Mouse (Mus musculus) left cerebral cortex, postnatal 4 days (tissue): Measurements from ENCODE around the gene Nkx1-1. TPM values are rescaled to one million over a fixed set of nuclear protein-coding genes. Genes with fewer than 3 reads are reported as not detected.

Experiments
- DNase-seq: peaks from one replicate; pipeline ENCODE4 v3.0.0-alpha.2; 2022
- intact Hi-C: fragments of 180-260 bp; cut with DNase I; formaldehyde crosslinking; loops from one replicate; pipeline ENCODE4 v1.15.1; 2025
- total RNA-seq, 2 experiments: library from RNA; stranded (reverse); gene quantifications; 2 replicates each; pipeline ENCODE4 v1.2.3; 2021

Gene Nkx1-1
- not detected for total RNA-seq

DNA sequence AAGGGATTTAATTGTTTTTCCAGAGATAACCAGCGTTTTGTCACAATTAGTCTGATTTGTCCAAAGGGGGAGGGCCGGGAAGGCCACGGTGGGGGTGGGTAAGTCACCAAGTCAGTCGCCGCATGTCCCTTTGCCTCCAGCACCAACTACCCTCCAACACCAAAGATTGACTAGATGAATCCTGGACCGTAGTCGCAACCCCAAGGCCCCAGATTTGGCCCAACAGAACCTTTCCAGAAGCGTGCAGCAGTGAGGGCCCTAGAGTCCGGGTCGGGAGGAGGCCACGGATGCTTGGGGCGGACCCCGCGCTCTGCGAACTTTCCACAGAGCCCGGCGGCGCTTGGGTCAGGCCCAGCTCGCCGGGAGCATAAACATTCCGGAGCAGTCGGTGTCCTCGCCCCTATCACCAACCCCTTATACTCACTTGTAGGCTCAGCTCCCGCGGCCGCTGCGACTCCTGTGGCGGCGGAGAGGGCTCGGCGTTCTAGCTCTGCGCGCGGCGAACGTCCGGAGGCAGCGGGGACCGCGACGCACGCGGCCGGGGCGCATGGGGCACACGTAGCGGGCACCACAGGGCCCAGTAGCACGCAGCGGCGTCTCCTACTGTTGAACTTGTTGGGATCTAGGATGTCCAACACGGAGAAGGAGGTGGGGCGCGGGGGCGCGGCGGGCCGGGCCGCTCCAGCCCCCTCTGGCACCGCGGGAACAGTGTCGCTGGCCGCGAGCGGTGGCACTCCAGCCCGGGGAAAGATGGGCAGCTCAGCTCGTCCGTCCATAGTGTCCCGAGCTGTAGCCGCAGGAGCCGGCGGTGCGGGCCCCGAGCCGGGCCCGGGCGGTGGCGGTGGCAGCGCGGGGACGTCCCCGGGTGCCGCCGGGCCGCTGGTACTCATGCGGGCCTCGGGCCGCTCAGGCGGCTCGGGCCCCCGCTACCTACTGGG, at the start of gene Nkx1-1:
Nkx1-1 (minus strand) TSS at position 776 of the 938 bp plus-strand sequence.
- DNase-seq = no peak
- intact Hi-C loops = no loop called here

GRCm38 (mm10) chr5:33481318-33481685, 47.5 kb upstream of the Nkx1-1 start:
- intact Hi-C loops = no loop called here
- no peak for DNase-seq

DNA sequence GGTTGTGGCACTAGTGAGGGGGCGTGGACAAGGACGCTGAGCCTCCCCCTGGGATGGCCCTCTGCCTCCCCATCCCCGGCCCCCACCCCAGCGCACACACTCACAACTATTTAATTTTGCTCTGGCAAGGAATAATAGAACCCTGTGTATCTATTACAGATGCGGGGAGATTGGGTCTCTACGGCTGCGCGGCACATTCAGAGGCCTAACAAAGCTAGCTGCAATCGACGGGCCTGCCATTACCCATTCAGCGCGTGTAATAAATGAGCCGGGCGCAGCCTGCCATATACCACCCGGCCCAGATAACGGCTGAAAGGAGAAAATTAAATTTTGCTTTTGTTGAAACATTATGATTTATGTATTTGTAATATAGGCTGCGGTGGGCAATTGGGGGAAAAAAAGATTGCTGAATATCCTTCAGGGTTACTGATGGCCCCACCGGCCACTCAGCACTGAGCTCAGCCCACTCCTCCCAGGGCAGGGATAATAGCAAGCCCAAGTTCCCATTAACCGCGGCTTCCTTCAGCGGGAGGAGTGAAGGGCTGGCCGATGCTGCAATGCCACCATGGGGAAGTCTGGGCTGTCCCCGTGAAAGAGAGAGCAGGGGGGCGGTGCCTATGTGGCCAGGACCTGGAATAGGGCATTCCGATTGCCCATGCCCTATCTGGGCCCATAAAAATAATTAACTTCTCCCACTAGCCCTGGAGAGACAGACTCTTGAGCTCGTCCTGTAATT, 47.0 kb upstream of the Nkx1-1 start:
- intact Hi-C loops = no loop called here
- DNase-seq = no peak

DNA sequence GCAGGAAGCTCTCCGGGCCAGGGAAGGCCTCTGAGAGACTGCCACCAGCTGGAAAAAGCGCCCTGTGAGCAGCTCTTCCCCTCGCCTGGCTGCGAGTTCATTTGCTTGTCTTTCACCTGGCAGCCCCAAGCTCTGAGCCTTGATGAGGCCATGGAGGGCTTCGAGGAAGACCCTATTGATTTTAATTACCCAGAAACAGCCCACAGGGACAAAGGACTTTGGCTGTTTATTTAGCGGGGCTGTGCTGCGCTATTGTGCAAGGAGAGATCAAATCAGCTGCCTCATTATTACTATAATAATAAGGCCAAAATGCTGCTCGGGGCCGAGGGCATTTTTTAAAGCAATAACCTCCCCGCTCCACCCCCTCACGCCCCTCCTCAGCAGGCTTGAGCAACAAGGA, 31.7 kb upstream of the Nkx1-1 start:
- intact Hi-C loops = no loop called here
- DNase-seq = no peak

DNA sequence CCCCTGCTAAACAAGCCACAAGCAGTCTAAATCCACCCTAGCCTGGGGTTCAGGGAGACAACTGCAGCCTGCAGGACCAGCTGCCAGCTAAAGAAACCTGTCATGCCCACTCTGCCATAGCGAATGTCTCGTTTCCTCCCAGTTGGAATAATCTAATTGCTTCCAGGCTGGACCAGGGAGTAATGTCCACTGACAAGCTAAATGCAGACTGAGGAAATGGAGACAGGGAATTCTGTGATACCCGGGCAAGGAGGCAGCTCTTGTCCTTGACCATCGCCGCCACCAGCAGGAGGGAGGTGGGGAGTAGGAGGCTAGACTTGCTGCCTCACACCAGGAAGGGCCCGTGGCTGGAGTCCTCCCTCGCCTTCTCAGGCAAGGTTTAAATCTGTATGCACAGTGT, 30.6 kb upstream of the Nkx1-1 start:
- DNase-seq = no peak
- intact Hi-C loops = no loop called here

- intact Hi-C loops = no loop called here
- no peak for DNase-seq
These were observed 25.3 kb upstream of the Nkx1-1 start for GRCm38 (mm10) chr5:33459111-33459510.

DNA sequence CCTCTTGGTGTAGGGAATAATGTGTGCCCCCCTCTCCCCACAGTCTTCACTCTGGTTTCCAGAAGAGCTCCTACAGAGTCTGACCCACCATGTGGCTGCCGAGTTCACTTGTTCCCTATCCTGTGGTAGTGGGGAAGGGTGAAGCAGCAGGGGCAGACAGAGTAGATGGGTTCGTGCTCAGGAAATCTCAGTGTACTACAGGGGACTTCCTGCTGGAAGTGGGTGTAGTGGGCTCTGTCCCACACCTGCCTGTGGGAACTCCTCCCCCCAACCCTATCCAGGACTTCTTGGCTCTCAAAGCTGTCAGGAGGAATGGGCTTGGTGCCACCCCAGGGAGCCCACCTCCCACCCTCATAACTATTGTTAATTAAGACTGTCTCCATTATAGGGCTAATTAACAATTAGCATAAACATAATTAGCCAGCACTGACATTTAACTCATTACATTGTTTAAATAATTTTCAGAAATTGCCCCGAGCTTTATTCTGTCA, 24.4 kb upstream of the Nkx1-1 start:
- intact Hi-C loops = no loop called here
- no peak for DNase-seq

DNA sequence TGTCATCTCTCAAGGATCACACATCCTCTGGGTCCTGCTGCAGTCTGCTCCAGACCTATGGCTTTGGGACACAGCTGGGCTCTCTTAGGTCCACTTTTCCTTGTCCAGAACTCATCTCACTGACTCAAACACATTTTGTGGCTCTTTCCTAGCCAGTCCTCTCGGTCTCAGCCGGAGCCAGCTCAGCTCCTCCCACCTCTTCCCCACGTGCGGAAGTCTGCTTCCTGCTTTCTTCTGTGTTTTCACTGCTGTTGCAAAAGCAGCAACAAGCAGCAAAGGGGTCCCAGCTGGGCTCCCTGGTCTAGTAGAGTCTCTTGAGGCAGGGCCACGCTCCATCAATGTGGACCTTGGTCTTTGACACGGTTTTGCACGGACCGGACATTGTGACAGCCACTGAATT, 22.0 kb upstream of the Nkx1-1 start:
- DNase-seq = no peak
- intact Hi-C loops = no loop called here

DNA sequence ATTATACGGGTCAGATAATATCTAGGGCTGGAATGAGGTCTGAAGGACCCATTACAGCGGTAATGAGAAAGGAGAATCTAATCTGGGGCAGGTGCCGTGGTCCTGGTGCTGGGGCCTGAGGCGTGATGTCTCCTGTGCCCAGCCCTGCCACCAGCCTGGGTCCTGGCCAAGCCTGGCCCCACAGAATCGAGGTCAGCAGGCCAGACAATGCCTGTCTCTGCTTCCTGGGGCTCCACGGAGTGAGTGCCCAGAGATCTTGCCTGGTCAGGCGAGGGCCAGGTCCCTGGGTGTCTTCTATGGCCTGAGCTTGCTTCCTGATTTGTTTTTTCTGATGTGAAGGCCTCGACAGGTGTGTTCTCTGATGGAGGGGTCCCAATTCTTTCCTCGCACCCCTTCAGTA, 10.0 kb upstream of the Nkx1-1 start:
- intact Hi-C loops = no loop called here
- DNase-seq = no peak

DNA sequence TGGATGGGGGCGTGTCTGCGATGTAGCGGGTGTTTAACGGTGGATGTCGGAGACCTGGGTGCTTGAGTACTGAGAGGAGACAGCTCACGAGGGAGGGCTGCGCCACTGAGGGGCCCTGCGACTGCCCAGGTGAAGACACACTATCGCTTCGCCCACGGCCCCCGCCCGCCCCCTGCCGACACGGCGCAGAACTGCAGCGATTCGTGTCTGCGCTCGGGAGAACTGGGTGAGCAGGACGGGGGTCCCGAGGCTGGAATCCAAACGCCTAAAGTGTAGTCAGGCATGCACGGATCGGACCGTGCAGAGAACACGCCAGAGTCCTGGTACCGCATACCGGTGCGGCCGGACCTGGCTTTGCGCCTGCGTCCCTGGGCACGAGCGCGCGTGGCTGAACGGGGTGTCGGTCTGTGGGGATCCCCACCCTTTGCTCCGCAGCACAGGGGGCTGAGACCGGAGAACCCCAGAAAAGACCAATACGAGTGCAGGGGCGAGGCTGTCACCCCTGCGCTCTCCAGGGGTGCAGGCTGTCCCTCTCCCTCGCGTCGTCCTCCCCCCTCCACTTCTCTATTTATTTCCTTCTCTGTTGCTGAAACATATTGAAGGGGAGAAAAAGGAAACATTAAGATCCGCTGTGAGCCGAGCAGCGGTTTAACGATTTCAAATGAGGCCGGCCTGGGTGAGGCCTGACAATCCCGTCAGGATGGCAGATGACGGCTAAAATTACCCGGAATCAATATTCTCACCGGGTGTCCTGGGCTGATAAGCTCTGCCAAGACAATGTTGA, 9.3 kb upstream of the Nkx1-1 start:
- intact Hi-C loops = no loop called here

GRCm38 (mm10) chr5:33438214-33438613, 4.4 kb upstream of the Nkx1-1 start:
- DNase-seq = peak; percentile 74
- intact Hi-C loops = no loop called here

More for the DNA sequence above, 9.3 kb upstream of the Nkx1-1 start:
- peak; percentile 59 for DNase-seq

GRCm38 (mm10) chr5:33435941-33436340, 2.2 kb upstream of the Nkx1-1 start:
- intact Hi-C loops = no loop called here
- no peak for DNase-seq

DNA sequence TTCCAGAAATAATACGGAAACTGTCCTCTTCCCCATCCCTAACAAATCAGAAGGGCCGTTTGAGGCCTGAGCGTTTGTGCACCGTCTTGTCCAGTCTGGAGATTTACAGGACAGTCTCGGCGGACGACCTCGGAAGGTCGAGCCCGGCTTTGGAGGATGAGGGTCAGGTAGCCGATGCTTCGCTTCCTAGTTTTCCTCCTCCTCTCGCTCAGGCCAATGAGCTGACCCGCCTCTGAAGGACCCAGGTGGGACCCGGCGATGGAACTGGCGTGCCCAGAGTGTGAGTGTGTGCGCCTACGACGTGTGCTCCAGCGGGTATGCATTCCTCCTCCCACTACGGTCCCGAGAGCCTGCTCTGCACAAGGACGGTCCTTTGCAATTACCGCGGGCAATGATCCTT, 1.4 kb upstream of the Nkx1-1 start:
- DNase-seq = no peak
- intact Hi-C loops = no loop called here

DNA sequence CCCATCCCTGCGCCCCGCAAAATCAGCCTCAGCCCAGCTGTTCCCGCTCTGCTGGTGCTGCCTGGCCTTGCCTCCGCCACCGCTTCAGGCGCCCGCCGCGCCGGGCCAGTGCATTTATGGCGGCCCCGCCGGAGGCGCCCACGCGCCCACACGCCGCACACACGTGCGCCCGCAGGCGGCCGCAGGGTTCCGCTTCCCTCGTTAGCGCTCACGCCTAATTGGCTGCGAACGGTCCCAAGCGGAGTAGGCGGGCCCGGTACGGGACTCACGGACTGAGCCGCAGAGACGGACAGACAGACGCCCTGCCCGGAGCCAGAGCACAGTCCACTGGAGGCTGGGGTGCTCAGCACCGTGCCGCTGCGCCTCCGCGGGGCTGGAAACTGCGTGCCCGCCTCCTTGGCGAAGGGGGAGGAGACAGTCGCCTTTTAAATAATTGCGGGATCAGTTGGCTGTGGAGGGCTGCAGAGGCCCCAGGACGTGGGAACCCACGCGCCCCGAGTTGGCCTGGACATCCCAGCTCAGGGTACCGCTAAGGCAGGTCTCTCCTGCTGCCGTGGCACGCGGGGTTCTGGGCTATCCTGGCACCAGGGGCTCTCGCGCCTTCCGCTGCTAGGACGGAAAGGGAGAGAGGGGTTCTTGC, 485 bp upstream of the Nkx1-1 start:
- intact Hi-C loops = no loop called here
- no peak for DNase-seq

DNA sequence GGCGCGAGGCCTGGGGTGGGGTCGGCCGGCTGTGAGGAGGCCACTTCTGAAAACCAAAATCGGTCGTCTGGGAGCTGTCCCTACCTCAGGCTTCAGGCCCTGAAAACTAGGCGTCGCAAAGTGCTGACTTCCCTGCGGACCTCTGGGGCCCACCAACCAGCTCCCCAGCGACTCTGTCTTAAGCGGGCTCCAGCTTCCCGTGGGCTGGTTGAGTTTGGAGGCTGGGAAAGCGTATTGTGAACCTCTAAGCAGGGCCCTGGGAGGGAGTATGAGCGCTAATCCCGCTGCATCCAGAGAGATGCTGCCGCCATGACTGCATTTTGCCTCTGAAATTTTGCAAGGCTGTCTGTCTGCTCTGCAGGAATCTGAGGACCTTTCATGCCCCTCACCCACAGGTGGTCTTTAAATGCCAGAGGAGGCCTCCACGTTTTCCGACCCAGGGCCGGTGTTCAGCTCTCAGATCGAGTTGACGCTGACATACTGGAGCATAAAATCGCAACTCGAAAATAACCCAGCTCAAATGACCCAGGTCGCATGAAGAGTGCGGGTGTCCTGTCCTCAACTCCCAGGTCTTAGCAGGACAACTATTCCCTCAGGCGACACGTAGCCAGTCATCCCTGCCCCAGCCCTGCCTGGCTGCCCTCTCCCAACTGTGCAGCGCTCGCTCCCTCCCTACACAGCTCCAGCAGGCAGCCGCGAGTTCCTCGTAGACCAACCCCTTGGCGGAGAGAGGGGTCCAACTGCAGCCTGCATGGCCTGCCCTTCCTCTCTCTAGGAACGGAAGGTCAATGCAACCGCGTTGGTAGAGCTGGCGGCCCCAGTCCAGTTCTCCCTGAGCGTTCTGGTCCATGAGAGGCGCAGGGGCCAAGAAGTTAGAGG, 1.5 kb downstream of the Nkx1-1 start:
- intact Hi-C loops = no loop called here
- DNase-seq = no peak

GRCm38 (mm10) chr5:33431173-33432005, 2.4 kb downstream of the Nkx1-1 start:
- intact Hi-C loops = no loop called here
- DNase-seq = no peak

DNA sequence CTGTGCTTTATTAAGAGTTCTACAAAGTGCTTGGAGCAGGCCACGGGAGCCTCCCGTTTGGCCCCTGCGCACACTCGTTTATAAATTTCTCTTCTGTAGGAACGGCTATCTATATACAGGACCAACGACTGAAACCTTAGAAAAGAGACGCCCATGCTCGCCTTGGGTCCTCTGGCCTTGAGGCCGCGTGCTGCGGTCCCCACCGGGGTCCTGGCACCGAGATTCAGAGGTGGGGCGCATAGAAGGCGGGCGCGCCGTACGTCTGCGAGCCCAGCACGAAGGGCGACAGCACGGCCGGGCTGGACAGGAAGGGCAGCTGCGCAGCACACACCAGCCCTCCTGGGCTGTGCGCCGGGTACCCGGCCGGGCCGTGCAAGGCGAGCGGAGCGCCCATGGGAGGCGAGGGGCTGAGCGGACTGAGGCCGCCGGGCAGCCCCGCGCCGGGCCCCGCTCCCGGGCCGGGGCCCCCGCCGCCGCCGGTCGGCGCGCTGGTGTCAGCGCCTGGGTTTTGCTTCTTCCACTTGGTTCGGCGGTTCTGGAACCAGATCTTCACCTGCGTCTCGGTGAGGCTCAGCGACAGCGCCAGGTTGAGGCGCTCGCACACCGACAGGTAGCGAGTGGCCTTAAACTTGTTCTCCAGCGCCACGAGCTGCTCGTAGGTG, 3.1 kb downstream of the Nkx1-1 start:
- intact Hi-C loops = no loop called here
- no peak for DNase-seq

- intact Hi-C loops = no loop called here
- DNase-seq = no peak
These were observed 3.7 kb downstream of the Nkx1-1 start for GRCm38 (mm10) chr5:33430106-33430505.
